Mouse (Mus musculus) limb, embryonic 15.5 days (tissue): Measurements from ENCODE around the gene Itgal. TPM values are rescaled to one million over a fixed set of nuclear protein-coding genes. Genes with fewer than 3 reads are reported as not detected.
"Not testable (repeated sequence)": the region's sequence is repeated elsewhere in the genome, so short reads cannot be mapped to it uniquely, and the experiment has no call there.

Experiments used
- ATAC-seq: fragments of 200-750 bp; cut with Nextera tagmentation; 2 replicates; pipeline ENCODE4 v1.8.0; 2017; ENCODE audit warnings: low read depth, moderate TSS enrichment; ENCODE audit not compliant: insufficient number of reproducible peaks, low FRiP score, low TSS enrichment
- H3K27ac ChIP-seq: fragments of 300-500 bp; sonication (generic); 2 replicates; pipeline ENCODE4 v1.5.1; 2015; ENCODE audit warnings: moderate library complexity, mild to moderate bottlenecking, inconsistent platforms
- H3K27me3 ChIP-seq: fragments of 300-500 bp; sonication (generic); 2 replicates; pipeline ENCODE4 v1.6.1; 2015; ENCODE audit warnings: inconsistent platforms
- H3K36me3 ChIP-seq: fragments of 300-500 bp; sonication (generic); 2 replicates; pipeline ENCODE4 v1.6.1; 2015; ENCODE audit warnings: inconsistent platforms
- H3K4me1 ChIP-seq: fragments of 300-500 bp; sonication (generic); 2 replicates; pipeline ENCODE4 v1.6.1; 2015; ENCODE audit warnings: inconsistent platforms
- H3K4me2 ChIP-seq: fragments of 300-500 bp; sonication (generic); 2 replicates; pipeline ENCODE4 v1.6.1; 2015; ENCODE audit warnings: mild to moderate bottlenecking, inconsistent platforms
- H3K4me3 ChIP-seq: fragments of 300-500 bp; sonication (generic); 2 replicates; pipeline ENCODE4 v1.5.1; 2015; ENCODE audit warnings: mild to moderate bottlenecking, inconsistent platforms
- H3K9ac ChIP-seq: fragments of 300-500 bp; sonication (generic); 2 replicates; pipeline ENCODE4 v1.6.1; 2015; ENCODE audit warnings: inconsistent platforms
- H3K9me3 ChIP-seq: fragments of 300-500 bp; sonication (generic); 2 replicates; pipeline ENCODE4 v1.6.1; 2016; ENCODE audit warnings: inconsistent platforms
- WGBS: fragments of 180-500 bp; shearing (Covaris S2); methylation state at CpG from one replicate; pipeline ENCODE4 v1.1.7; 2015; 5-methylcytosine and 5-hydroxymethylcytosine counted together
- polyA plus RNA-seq: library from polyadenylated mRNA; unstranded; fragments of >200 nt; fragmentation: Nextera tagmentation; extraction: Ambion mirVana; gene quantifications from 2 replicates; pipeline ENCODE4 v1.2.1, GENCODE M21; 2015

The Itgal gene
- polyA plus RNA-seq, 1 experiment from 2014 or later = 1.2 TPM

DNA sequence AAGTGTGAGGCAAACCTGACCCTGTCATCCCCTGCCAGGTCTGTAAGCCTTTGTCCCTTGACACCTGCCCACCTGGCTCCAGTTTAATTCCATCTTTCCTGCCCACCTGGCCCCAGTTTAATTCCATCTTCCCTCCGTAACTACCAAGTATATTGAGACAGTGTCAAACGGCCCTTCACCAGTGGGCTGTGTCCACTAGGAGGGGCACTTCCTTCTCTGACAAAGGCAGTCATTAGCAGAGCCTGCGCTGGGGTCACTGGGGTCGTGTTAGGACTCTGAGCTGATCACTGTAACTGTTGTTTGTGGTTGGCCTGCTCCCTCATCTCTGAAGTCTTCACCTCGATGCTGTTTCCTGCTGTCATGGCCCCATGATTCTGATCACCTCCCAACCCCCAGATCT is 26.0 kb downstream of the Itgal start:
- H3K4me2 ChIP-seq = no peak overlapping the region
- no peaks in the 10 kb centered on the region for H3K36me3 ChIP-seq
- ATAC-seq = no peak
- no peaks in the 10 kb centered on the region for H3K4me1 ChIP-seq
- WGBS = 35% methylated on average over 5 of the region's 5 CpGs
- H3K27ac ChIP-seq = no peak overlapping the region
- no peak overlapping the region for H3K4me3 ChIP-seq
- no peak overlapping the region for H3K9ac ChIP-seq
- no peaks in the 10 kb centered on the region for H3K27me3 ChIP-seq
- no peaks in the 10 kb centered on the region for H3K9me3 ChIP-seq

DNA sequence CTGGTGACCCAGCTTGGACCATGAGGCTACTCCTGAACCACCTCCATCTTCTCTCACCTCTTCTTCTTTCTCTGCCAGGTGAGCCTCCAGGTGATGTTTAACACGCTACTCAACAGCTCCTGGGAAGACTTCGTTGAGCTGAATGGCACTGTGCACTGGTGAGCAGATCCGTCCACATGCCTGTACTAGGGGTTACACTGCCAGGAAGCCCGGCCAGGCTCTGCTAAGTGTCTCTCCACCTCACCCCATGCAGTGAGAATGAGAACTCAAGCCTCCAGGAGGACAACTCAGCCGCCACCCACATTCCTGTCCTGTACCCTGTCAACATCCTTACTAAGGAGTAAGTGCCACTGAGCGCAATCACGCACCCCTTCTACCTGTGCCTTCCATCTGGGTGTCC is 28.9 kb downstream of the Itgal start:
- Histone ChIP-seq H3K9me3 (no peaks in the 10 kb centered on the region), H3K9ac (no peak overlapping the region), H3K27me3 (no peaks in the 10 kb centered on the region), H3K4me2 (no peak overlapping the region), H3K4me3 (no peak overlapping the region), H3K4me1 (no peaks in the 10 kb centered on the region), H3K36me3 (no peaks in the 10 kb centered on the region), H3K27ac (no peak overlapping the region)
- ATAC-seq = no peak
- WGBS = 85% methylated on average over 7 of the region's 7 CpGs

DNA sequence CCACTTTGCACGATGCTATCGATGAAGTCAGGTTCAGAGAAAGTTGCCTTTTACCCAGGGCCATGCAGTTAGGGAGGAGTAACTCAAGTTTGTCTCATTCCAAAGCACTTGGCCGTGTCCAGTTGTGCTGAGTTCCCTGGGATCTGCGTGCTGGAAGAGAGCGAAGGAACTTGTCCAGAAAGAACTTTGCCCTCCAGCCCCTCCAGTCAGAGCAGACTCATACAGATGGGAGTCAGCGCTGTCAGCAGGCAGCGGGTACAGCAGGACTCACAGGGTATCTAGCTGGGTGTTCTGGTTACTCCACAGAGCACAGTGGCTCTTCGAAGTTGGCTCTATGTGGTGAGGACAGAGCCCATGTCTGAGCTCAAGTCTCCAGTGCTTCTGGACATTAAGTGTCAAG is 29.5 kb downstream of the Itgal start:
- WGBS = 85% methylated on average over 8 of the region's 8 CpGs

DNA sequence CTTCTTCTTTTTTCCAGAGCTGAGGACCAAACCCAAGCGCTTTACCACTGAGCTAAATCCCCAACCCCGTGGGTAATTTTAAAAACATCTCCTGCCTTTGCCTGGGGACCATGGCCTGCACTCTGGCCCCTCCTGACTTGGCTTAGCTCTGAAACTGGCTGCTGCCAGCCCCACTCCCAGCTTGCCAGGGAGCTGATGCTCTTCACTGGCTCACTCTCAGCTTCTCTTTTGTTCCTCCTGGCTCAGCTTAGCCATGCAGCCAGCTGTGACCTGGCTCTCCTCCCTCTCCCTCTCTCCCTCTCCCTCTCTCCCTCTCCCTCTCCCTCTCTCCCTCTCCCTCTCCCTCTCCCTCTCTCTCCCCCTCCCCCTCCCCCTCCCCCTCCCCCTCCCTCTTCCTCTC is 30.6 kb downstream of the Itgal start:
- Histone ChIP-seq H3K4me3 (no peak overlapping the region), H3K27me3 (no peaks in the 10 kb centered on the region), H3K4me1 (no peaks in the 10 kb centered on the region), H3K27ac (no peak overlapping the region), H3K36me3 (no peaks in the 10 kb centered on the region), H3K9me3 (no peaks in the 10 kb centered on the region), H3K9ac (no peak overlapping the region), H3K4me2 (no peak overlapping the region)
- no peak for ATAC-seq
- WGBS = 58% methylated on average over 2 of the region's 2 CpGs

More for the DNA sequence above, 29.5 kb downstream of the Itgal start:
- no peaks in the 10 kb centered on the region for H3K4me1 ChIP-seq
- no peaks in the 10 kb centered on the region for H3K36me3 ChIP-seq
- no peak overlapping the region for H3K9ac ChIP-seq
- no peaks in the 10 kb centered on the region for H3K9me3 ChIP-seq
- H3K4me3 ChIP-seq = no peak overlapping the region
- no peak overlapping the region for H3K4me2 ChIP-seq
- no peaks in the 10 kb centered on the region for H3K27me3 ChIP-seq
- H3K27ac ChIP-seq = no peak overlapping the region
- ATAC-seq = no peak

DNA sequence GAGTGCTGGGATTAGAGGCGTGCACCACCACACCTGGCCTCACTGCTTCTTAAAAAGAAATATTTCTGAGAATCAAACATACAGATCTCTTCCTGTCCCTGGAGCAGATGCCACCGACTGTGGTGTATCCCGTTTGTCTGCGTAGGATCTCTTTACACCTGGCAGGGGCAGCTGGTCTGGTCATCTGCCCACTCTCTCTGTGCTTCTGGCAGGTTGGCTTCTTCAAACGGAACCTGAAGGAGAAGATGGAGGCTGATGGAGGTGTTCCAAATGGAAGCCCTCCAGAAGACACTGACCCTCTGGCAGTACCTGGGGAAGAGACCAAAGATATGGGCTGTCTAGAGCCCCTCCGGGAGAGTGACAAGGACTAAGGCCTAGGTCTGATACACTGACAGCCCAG is 37.2 kb downstream of the Itgal start:
- no peaks in the 10 kb centered on the region for H3K36me3 ChIP-seq

DNA sequence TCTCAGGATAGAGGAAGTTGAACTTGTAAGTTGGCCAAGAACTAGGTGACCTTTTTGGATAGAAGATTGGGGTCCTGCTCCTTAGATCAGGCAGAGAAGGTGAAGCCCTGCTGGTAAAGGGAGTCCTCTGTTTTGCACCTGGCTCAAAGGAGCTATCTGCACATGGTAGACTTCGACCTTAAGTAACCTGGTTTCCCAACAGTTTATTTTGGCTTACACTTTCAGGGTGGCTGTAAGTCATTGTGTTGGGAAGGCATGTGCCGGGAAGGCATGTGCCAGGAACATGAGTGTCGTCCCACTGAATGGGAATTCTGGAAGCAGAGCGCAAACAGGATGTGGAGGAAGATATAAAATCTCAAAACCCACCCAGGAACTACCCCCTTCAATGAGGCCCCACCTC is 39.5 kb downstream of the Itgal start:
- Histone ChIP-seq H3K9me3 (no peaks in the 10 kb centered on the region), H3K4me3 (no peak overlapping the region), H3K36me3 (no peaks in the 10 kb centered on the region), H3K4me1 (no peaks in the 10 kb centered on the region), H3K9ac (no peak overlapping the region), H3K27me3 (no peaks in the 10 kb centered on the region), H3K4me2 (no peak overlapping the region), H3K27ac (no peak overlapping the region)
- 81% methylated on average over 4 of the region's 4 CpGs for WGBS
- no peak for ATAC-seq

More for the DNA sequence above, 37.2 kb downstream of the Itgal start:
- ATAC-seq = no peak
- H3K27ac ChIP-seq = no peak overlapping the region
- H3K9ac ChIP-seq = no peak overlapping the region
- 85% methylated on average over 6 of the region's 6 CpGs for WGBS
- H3K9me3 ChIP-seq = no peaks in the 10 kb centered on the region
- H3K27me3 ChIP-seq = no peaks in the 10 kb centered on the region
- H3K4me2 ChIP-seq = no peak overlapping the region
- H3K4me1 ChIP-seq = no peaks in the 10 kb centered on the region
- H3K4me3 ChIP-seq = no peak overlapping the region

DNA sequence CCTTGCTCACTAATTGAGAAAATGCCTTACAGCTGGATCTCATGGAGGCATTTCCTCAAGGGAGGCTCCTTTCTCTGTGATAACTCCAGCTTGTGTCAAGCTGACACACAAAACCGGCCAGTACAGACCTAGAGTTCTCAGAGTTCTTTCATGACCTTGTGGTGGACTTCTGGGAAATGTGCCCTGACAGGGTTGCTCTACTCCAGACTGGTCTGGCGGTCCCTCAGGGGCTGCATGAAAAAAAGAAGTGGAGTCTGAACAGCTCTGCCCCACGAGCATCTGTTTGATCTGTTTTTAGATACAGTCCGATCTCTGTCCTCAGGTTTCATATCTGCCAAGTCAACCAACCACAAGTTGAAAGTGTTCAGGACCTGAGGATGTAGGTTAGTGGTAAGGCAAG is 41.6 kb downstream of the Itgal start:
- no peak overlapping the region for H3K9ac ChIP-seq
- no peak overlapping the region; the same call in 1 of the 2 replicates for H3K27ac ChIP-seq
- no peaks in the 10 kb centered on the region for H3K4me1 ChIP-seq
- H3K4me2 ChIP-seq = no peak overlapping the region
- H3K9me3 ChIP-seq = no peaks in the 10 kb centered on the region
- 67% methylated on average over 4 of the region's 4 CpGs for WGBS
- H3K36me3 ChIP-seq = peaks cover 12% of the 10 kb centered on the region
- H3K4me3 ChIP-seq = no peak overlapping the region
- no peak for ATAC-seq
- no peaks in the 10 kb centered on the region for H3K27me3 ChIP-seq

DNA sequence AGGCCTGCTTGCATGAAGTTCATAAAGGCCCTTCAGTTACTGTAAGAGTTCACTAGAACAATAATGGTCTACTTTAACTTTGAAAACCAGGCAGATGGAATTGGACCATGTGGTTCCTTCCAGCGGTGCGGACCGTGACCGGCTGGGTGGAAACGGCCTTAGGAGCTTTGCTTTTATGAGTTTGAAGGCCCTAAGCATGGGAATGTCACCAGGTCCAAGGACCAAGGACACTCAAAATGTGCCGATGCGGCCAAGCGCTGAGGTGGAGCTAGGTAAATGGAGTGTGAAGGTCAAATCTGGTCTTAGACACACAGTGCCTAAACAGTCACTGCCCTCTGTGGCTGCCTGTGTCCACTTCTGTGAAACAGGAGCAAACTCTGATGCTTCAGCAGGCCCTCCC is 45.3 kb downstream of the Itgal start:
- Histone ChIP-seq H3K27me3 (no peaks in the 10 kb centered on the region), H3K9me3 (no peaks in the 10 kb centered on the region), H3K4me2 (no peak overlapping the region), H3K4me1 (peaks cover 22% of the 10 kb centered on the region), H3K9ac (no peak overlapping the region), H3K27ac (no peak overlapping the region), H3K4me3 (no peak overlapping the region), H3K36me3 (peaks cover 26% of the 10 kb centered on the region)
- no peak for ATAC-seq
- WGBS = 95% methylated on average over 8 of the region's 8 CpGs

DNA sequence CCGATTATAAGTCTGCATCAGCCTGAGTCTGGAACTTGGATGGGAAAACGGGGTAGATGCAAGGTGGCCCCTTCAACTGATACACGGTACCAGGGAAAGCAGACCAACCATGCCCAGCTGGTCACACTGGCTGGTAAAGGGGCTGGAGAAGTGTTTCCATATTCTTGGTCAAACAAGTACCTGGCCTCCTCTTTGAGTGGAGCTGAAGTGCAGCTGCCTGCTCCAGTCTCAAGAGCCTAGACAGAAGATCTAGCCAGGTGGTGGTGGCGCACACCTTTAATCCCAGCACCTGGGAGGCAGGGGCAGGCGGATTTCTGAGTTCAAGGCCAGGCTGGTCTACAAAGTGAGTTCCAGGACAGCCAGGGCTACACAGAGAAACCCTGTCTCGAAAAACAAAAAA is 45.8 kb downstream of the Itgal start:
- not testable (repeated sequence) for H3K4me2 ChIP-seq, H3K27ac ChIP-seq, H3K9me3 ChIP-seq, H3K4me3 ChIP-seq, ATAC-seq, H3K27me3 ChIP-seq, H3K9ac ChIP-seq
- Histone ChIP-seq H3K36me3 (peaks cover 26% of the 10 kb centered on the region), H3K4me1 (peaks cover 25% of the 10 kb centered on the region)
- whole genome bisulfite sequencing = 95% methylated on average over 6 of the region's 6 CpGs

DNA sequence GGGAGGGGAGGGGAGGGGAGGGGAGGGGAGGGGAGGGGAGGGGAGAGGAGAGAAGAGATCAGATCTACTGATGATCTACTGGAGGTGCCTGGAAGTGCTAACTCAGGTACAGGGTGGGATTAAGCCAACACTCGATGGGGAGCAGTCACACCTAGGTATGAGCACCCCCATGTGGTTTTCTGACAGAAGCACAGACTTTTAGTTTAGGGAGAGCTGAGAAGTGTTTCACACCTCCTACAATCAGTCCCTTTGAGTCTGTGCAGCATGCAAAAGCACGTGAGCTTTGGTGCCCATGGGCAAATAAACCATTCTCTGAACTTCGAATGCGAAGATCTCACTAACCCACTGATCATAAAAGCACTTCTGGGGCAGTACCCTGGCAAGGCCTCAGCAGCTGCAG is 46.3 kb downstream of the Itgal start:
- no peak overlapping the region for H3K9ac ChIP-seq
- ATAC-seq = no peak

DNA sequence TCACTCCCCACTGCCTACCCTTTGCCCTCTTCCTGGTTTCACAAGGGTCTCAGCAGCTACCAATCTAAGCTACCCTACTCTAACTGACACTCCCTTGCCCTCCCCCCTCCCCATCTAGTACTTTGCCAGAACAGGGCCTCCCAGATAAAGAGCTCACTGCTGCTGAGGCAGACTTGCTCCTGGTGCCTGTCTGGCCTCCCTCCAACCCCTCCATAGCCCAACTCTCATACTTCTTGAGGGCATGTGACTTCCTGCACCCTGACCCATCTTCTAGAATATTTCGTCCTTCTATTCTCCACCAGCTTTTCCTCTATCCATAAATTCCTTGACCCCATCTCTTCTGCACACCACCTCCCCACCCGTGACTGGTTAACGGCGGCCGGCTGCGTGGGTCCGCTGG is 46.8 kb downstream of the Itgal start:
- no peak overlapping the region for H3K27ac ChIP-seq
- H3K4me3 ChIP-seq = no peak overlapping the region
- no peaks in the 10 kb centered on the region for H3K9me3 ChIP-seq
- no peak overlapping the region for H3K9ac ChIP-seq
- H3K36me3 ChIP-seq = peaks cover 26% of the 10 kb centered on the region
- ATAC-seq = no peak
- H3K27me3 ChIP-seq = no peaks in the 10 kb centered on the region
- H3K4me1 ChIP-seq = peaks cover 25% of the 10 kb centered on the region
- H3K4me2 ChIP-seq = no peak overlapping the region
- 96% methylated on average over 7 of the region's 7 CpGs for WGBS

More for the DNA sequence above, 46.3 kb downstream of the Itgal start:
- Histone ChIP-seq H3K27me3 (no peaks in the 10 kb centered on the region), H3K36me3 (peaks cover 26% of the 10 kb centered on the region), H3K4me2 (no peak overlapping the region), H3K9me3 (no peaks in the 10 kb centered on the region), H3K4me3 (no peak overlapping the region), H3K27ac (no peak overlapping the region), H3K4me1 (peaks cover 25% of the 10 kb centered on the region)
- 59% methylated on average over 4 of the region's 4 CpGs for WGBS

DNA sequence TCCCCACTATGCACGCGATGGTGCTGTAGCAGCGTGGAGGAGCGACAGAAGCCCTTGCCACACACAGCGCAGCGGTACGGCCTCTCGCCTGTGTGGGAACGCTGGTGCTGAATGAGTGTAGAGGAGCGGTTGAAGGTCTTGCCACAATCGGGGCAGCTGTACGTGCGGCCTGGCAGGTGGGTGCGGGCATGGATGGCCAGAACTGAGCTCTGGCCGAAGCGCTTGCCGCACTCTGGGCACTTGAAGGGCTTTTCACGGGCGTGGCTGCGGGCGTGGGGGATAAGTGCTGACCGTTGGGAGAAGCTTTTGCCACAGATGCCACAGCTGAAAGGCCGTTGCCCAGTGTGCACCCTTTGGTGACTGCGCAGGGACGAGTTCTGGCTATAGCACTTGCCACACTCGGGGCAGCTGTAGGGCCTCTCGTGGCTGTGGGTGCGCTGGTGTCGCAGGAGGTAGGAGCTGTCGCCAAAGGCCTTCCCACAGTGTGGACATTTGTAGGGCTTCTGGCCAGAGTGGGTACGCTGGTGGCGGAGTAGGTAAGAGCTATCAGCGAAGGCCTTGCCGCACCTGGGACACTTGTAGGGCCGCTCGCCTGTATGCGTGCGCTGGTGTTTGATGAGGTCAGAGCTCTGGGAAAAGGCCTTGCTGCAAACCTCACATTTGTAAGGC is 47.4 kb downstream of the Itgal start:
- peaks cover 26% of the 10 kb centered on the region for H3K36me3 ChIP-seq
- ATAC-seq = no peak
- no peak overlapping the region for H3K4me2 ChIP-seq
- no peak overlapping the region for H3K9ac ChIP-seq
- 94% methylated on average over 38 of the region's 38 CpGs for WGBS
- no peak overlapping the region for H3K27ac ChIP-seq
- H3K4me3 ChIP-seq = 0 out of 2 replicates have a peak overlapping the region, but pooled peaks have one; percentile 3
- no peaks in the 10 kb centered on the region for H3K27me3 ChIP-seq
- peaks cover 25% of the 10 kb centered on the region for H3K4me1 ChIP-seq
- H3K9me3 ChIP-seq = no peaks in the 10 kb centered on the region

DNA sequence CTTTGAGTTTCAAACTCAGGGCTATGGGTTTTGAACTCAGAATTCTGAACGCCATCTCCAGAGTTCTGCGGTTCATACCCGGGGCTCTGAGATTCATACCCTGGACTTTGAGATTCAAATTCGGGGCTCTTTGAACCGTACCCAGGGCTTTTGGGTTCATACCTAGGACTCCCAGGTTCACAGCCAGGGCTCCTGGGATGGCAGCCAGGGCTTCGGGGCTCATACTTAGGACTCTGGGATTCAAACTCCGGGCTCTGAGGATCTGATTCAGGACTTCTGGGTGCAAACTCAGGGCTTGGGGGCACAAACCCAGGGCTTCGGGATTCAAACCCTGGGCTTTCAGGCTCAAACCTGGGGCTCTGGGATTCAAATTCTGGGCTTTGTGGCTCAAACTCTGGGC is 48.3 kb downstream of the Itgal start:
- no peak overlapping the region for H3K27ac ChIP-seq
- H3K36me3 ChIP-seq = peaks cover 26% of the 10 kb centered on the region
- H3K9ac ChIP-seq = peak overlapping the region; percentile 90
- no peak for ATAC-seq
- H3K4me3 ChIP-seq = peak overlapping the region; percentile 92
- no peaks in the 10 kb centered on the region for H3K27me3 ChIP-seq
- no peaks in the 10 kb centered on the region for H3K9me3 ChIP-seq
- peak overlapping the region; percentile 65 for H3K4me2 ChIP-seq
- WGBS = 90% methylated on average over 8 of the region's 8 CpGs
- H3K4me1 ChIP-seq = peaks cover 25% of the 10 kb centered on the region
